Comparison of ENCODE assay signal across 8 mouse cellular contexts in the genomic region with DNA sequence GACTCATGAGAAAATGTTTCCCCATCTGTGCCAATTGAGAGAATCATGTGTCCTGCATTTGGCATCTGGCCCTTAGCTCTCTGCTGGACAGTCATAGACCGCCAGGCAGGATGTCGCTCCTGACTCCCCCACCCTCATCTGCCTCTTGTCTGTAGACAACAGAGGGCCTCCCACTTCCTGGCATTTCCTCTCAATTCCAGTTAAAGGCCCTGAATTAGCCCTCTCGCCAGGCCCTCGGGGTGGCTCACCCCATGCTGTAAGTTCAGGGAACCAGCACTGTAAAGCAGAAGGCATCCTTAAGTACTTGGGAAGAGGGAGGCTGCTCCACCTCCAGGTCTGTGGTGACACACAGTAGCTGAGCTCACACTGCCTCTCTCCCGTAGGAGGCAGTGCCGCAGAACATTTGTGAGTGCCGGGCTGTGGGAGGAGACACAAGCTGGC. TPM values are rescaled to one million over a fixed set of nuclear protein-coding genes. Genes with fewer than 3 reads are reported as not detected.
DNase-seq lines count a peak whose midpoint lies in the region; ATAC-seq and TF ChIP-seq lines count a peak whose summit lies in the region.

No protein-coding gene starts in this region.

- peaks cover 3% of the 10 kb centered on the region; the same call in 1 of the 2 replicates for H3K4me1 ChIP-seq in midbrain, embryonic 10.5 days
- no peaks in the 10 kb centered on the region for H3K4me1 ChIP-seq in midbrain, embryonic 13.5 days (replicated peaks)
- H3K4me1 ChIP-seq in liver, embryonic 11.5 days (replicated peaks; ENCODE audit: control insufficient read depth, insufficient read depth, low read length), result peaks cover 12% of the 10 kb centered on the region
- H3K4me1 ChIP-seq in thymus, adult 2 months (replicated peaks; ENCODE audit: control insufficient read depth, insufficient read depth, low read length), result no peaks in the 10 kb centered on the region

- H3K9ac ChIP-seq in midbrain, embryonic 13.5 days (replicated peaks), result no peak overlapping the region
- H3K9ac ChIP-seq in liver, embryonic 11.5 days (ENCODE audit: low read depth, low read length), result no peak overlapping the region

- WGBS in midbrain, embryonic 10.5 days, result 36% methylated on average over 7 of the region's 7 CpGs
- WGBS in midbrain, embryonic 13.5 days, result 34% methylated on average over 7 of the region's 7 CpGs
- 21% methylated on average over 7 of the region's 7 CpGs for WGBS in liver, embryonic 11.5 days
- WGBS in thymus, adult 2 months, result 71% methylated on average over 7 of the region's 7 CpGs

- H3K27me3 ChIP-seq in midbrain, embryonic 10.5 days (ENCODE audit: low read depth, poor library complexity, severe bottlenecking), result no peaks in the 10 kb centered on the region
- no peaks in the 10 kb centered on the region for H3K27me3 ChIP-seq in midbrain, embryonic 13.5 days
- no peaks in the 10 kb centered on the region for H3K27me3 ChIP-seq in liver, embryonic 11.5 days (replicated peaks; ENCODE audit: control insufficient read depth, insufficient read depth, low read length)
- no peaks in the 10 kb centered on the region for H3K27me3 ChIP-seq in thymus, adult 2 months (ENCODE audit: control insufficient read depth, insufficient read depth, low read length)

- H3K4me2 ChIP-seq in midbrain, embryonic 13.5 days (replicated peaks), result no peak overlapping the region
- H3K4me2 ChIP-seq in liver, embryonic 11.5 days, result peak overlapping the region; percentile 3; the same call in 1 of the 2 replicates

- H3K27ac ChIP-seq in midbrain, embryonic 10.5 days (replicated peaks), result no peak overlapping the region
- no peak overlapping the region for H3K27ac ChIP-seq in midbrain, embryonic 13.5 days
- H3K27ac ChIP-seq in liver, embryonic 11.5 days (ENCODE audit: low read depth, low read length), result peak overlapping the region; percentile 1; the same call in 1 of the 2 replicates
- H3K27ac ChIP-seq in thymus, adult 2 months (ENCODE audit: control insufficient read depth, insufficient read depth, low read length), result no peak overlapping the region

- no peak for TF ChIP-seq CTCF in brain, embryonic 14.5 days (IDR thresholded peaks at IDR 0.05; ENCODE audit: borderline replicate concordance, extremely low read depth, insufficient read depth, insufficient read length)
- TF ChIP-seq CTCF in thymus, adult 2 months (IDR thresholded peaks at IDR 0.05; ENCODE audit: borderline replicate concordance, control insufficient read depth, extremely low read depth, insufficient read depth, low read length, poor library complexity), result no peak

- H3K36me3 ChIP-seq in midbrain, embryonic 10.5 days, result no peaks in the 10 kb centered on the region
- H3K36me3 ChIP-seq in midbrain, embryonic 13.5 days, result no peaks in the 10 kb centered on the region
- H3K36me3 ChIP-seq in liver, embryonic 11.5 days (ENCODE audit: control insufficient read depth, insufficient read depth, low read length), result no peaks in the 10 kb centered on the region
- H3K36me3 ChIP-seq in thymus, adult 2 months (ENCODE audit: control insufficient read depth, insufficient read depth, low read length), result no peaks in the 10 kb centered on the region

- ATAC-seq in midbrain, embryonic 13.5 days, result no peak
- peak; percentile 78 for ATAC-seq in liver, embryonic 11.5 days (replicated peaks; ENCODE audit: low FRiP score)

- H3K4me3 ChIP-seq in midbrain, embryonic 10.5 days, result no peak overlapping the region
- H3K4me3 ChIP-seq in midbrain, embryonic 13.5 days (replicated peaks), result no peak overlapping the region
- no peak overlapping the region for H3K4me3 ChIP-seq in liver, embryonic 11.5 days (ENCODE audit: low read depth, low read length)
- H3K4me3 ChIP-seq in thymus, adult 2 months (ENCODE audit: control insufficient read depth, insufficient read depth, low read length), result no peak overlapping the region

- TF ChIP-seq POLR2A in brain, embryonic 14.5 days (IDR thresholded peaks at IDR 0.05; ENCODE audit: borderline replicate concordance, extremely low read depth, insufficient read depth, insufficient read length, poor library complexity, severe bottlenecking), result no peak
- no peak for TF ChIP-seq POLR2A in thymus, adult 2 months (IDR thresholded peaks at IDR 0.05; ENCODE audit: control insufficient read depth, extremely low read depth, insufficient read depth, low read length, poor library complexity)

- H3K9me3 ChIP-seq in midbrain, embryonic 10.5 days (replicated peaks), result no peaks in the 10 kb centered on the region
- H3K9me3 ChIP-seq in midbrain, embryonic 13.5 days, result no peaks in the 10 kb centered on the region
- no peaks in the 10 kb centered on the region for H3K9me3 ChIP-seq in liver, embryonic 11.5 days (ENCODE audit: control insufficient read depth, low read length)

- DNase-seq in midbrain, embryonic 10.5 days (ENCODE audit: low spot score), result peak; percentile 12
- peak; percentile 20 for DNase-seq in brain, embryonic 14.5 days (ENCODE audit: low read depth)
- peak; percentile 82 for DNase-seq in heart, adult 8-10 months (ENCODE audit: low spot score)
- DNase-seq in kidney, adult 9 months, result peak; percentile 73
- peak; percentile 54 for DNase-seq in liver, embryonic 11.5 days (ENCODE audit: low spot score)
- DNase-seq in ovary, postnatal 14 days (ENCODE audit: low spot score), result peak; percentile 25
- no peak for DNase-seq in thymus, adult 2 months

RNA-seq across cellular contexts. Expression of gene Gucy2g, which starts 3.8 kb away (rescaled TPM):
- polyA plus RNA-seq in midbrain, embryonic 10.5 days (2016; fragmentation: Nextera tagmentation; extraction: Ambion mirVana), result not detected in 2 replicates
- 0.07 TPM in 1 of 2 replicates, not detected in the other for polyA plus RNA-seq in midbrain, embryonic 13.5 days (2015; fragmentation: Nextera tagmentation; extraction: Ambion mirVana)
- 0.03 and 0.05 TPM in 2 replicates for polyA plus RNA-seq in brain, embryonic 14.5 days (2012; rRNA removed)
- not detected for total RNA-seq in heart, adult 8-10 months (2022)
- polyA plus RNA-seq in liver, embryonic 11.5 days (2014; fragmentation: Nextera tagmentation; extraction: Ambion mirVana), result 0.04 TPM in 1 of 2 replicates, not detected in the other
- 0.13 and 0.15 TPM in 2 replicates for polyA plus RNA-seq in thymus, adult 2 months (2012; rRNA removed)

RNA-seq across cellular contexts. Expression of gene Acsl5, which starts 6.9 kb away (rescaled TPM):
- 18.5 and 18.9 TPM in 2 replicates for polyA plus RNA-seq in midbrain, embryonic 10.5 days (2016; fragmentation: Nextera tagmentation; extraction: Ambion mirVana)
- 9.9 TPM in 2 replicates for polyA plus RNA-seq in midbrain, embryonic 13.5 days (2015; fragmentation: Nextera tagmentation; extraction: Ambion mirVana)
- polyA plus RNA-seq in brain, embryonic 14.5 days (2012; rRNA removed), result 4.5 and 6.4 TPM in 2 replicates
- total RNA-seq in heart, adult 8-10 months (2022), result 10 to 100 TPM; 10.8 to 12.4 (median 11.5) TPM
- 125 and 130 TPM in 2 replicates for polyA plus RNA-seq in liver, embryonic 11.5 days (2014; fragmentation: Nextera tagmentation; extraction: Ambion mirVana)
- polyA plus RNA-seq in thymus, adult 2 months (2012; rRNA removed), result 20.9 and 21.1 TPM in 2 replicates
